Mouse (Mus musculus): ENCODE measurements around the gene Scaper. TPM values are rescaled to one million over a fixed set of nuclear protein-coding genes. Genes with fewer than 3 reads are reported as not detected.
A peak's percentile ranks its signal among the peaks of the same experiment; 100 is the strongest.

Scaper gene
- polyA plus RNA-seq, 1 experiment from 2014 or later: 27.6 TPM

DNA sequence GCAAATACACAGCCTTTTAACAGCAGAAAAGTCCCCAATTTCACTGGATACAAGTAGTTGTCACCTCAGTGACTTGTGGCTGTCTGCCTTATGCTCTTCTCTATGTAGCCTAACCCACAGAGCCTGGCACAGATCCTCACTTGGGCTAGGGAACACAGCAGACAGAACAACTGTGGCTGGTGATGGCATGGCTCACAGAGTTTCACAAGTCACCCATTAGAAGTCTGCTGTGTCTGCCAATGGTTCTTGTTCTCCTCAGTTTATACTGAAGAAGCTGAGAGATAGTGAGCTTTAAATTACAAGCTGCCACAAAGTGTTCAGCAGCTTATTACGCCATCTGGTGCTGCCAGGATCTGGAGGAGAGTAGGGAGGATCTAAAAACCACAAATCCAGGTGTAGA, 361.3 kb downstream of the Scaper start:
- Histone ChIP-seq H3K27ac (ENCODE audit: low read depth, low read length) (no peak overlapping the region), H3K4me3 (ENCODE audit: low read depth, low read length) (no peak overlapping the region), H3K4me1 (ENCODE audit: control insufficient read depth, insufficient read depth, low read length) (no peaks in the 10 kb centered on the region), H3K9me3 (replicated peaks; ENCODE audit: control insufficient read depth, low read length) (no peaks in the 10 kb centered on the region), H3K27me3 (replicated peaks; ENCODE audit: control insufficient read depth, insufficient read depth, low read length) (no peaks in the 10 kb centered on the region), H3K9ac (ENCODE audit: low read length) (no peak overlapping the region), H3K4me2 (ENCODE audit: low read length) (no peak overlapping the region), H3K36me3 (ENCODE audit: control insufficient read depth, insufficient read depth, low read length) (no peaks in the 10 kb centered on the region)
- ATAC-seq: peak; percentile 37; the same call in 1 of the 2 replicates
- WGBS: 79% methylated on average over 1 of the region's 1 CpGs
- DNase-seq (ENCODE audit: low spot score): peak; percentile 33

DNA sequence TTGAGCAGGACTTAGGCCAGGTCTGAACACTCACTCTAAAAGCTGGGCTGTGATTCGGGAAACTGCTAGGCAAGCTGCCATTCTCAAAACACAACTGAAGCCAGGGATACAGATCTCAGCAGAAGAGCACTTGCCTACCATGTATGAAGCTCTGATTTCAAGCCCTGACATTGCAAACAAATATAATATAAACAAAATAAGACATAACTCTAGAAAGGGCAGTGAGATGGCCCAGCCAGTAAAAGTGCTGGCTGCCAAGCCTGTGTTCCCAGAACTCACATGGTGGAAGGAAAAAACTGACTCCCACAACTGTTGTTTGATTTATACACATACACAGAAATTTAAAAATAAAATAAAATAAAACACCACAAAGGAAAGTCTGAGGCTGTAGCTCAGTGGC, 366.8 kb downstream of the Scaper start:
- no peak for ATAC-seq
- 80% methylated on average over 1 of the region's 1 CpGs for WGBS

DNA sequence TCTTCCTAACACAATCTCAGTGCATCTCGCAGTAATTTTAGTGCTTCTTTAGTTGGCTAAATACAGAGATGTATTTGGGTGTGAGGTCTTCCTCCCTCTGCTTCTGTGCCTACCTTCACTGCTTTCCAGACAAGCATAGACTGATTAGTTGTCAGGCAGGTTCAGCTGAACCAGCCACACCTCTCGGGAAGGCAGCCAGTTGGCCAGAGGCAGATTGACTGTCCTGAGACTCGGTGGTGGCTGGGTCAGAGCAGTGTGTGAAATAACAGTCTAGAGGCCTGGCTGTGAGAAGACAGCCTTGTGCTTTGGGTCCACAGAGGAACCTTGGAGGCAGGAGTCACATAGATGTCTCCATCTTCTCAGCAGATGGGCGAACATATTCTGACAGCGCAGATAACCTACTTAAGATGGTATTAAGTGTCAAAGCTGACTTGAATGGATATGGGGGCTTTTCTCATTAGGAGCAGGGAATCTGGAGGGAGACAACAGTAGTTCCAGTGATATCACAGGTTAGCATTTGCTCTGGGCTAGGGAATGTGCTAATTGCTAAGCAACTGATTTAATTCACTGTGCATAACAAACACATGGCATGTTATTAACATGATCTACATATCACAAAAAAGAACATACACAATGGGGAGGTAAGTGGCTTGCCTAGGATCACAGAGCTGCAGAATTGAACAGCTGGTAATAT, 369.3 kb downstream of the Scaper start:
- H3K9ac ChIP-seq (ENCODE audit: low read length): no peak overlapping the region
- DNase-seq (ENCODE audit: low spot score) (peak; percentile 20), ATAC-seq (peak; percentile 34; the same call in 1 of the 2 replicates)
- H3K4me1 ChIP-seq (ENCODE audit: control insufficient read depth, insufficient read depth, low read length): no peaks in the 10 kb centered on the region
- H3K4me3 ChIP-seq (ENCODE audit: low read depth, low read length): no peak overlapping the region
- no peak overlapping the region for H3K4me2 ChIP-seq (ENCODE audit: low read length)
- H3K27me3 ChIP-seq (replicated peaks; ENCODE audit: control insufficient read depth, insufficient read depth, low read length): no peaks in the 10 kb centered on the region
- H3K36me3 ChIP-seq (ENCODE audit: control insufficient read depth, insufficient read depth, low read length): no peaks in the 10 kb centered on the region
- WGBS: 62% methylated on average over 5 of the region's 5 CpGs
- no peaks in the 10 kb centered on the region for H3K9me3 ChIP-seq (replicated peaks; ENCODE audit: control insufficient read depth, low read length)
- no peak overlapping the region for H3K27ac ChIP-seq (ENCODE audit: low read depth, low read length)

More for the DNA sequence above, 366.8 kb downstream of the Scaper start:
- Histone ChIP-seq H3K4me1 (ENCODE audit: control insufficient read depth, insufficient read depth, low read length) (no peaks in the 10 kb centered on the region), H3K27ac (ENCODE audit: low read depth, low read length) (no peak overlapping the region), H3K9me3 (replicated peaks; ENCODE audit: control insufficient read depth, low read length) (no peaks in the 10 kb centered on the region), H3K4me3 (ENCODE audit: low read depth, low read length) (no peak overlapping the region), H3K27me3 (replicated peaks; ENCODE audit: control insufficient read depth, insufficient read depth, low read length) (no peaks in the 10 kb centered on the region), H3K36me3 (ENCODE audit: control insufficient read depth, insufficient read depth, low read length) (no peaks in the 10 kb centered on the region), H3K4me2 (ENCODE audit: low read length) (no peak overlapping the region), H3K9ac (ENCODE audit: low read length) (no peak overlapping the region)
- DNase-seq (ENCODE audit: low spot score): no peak

DNA sequence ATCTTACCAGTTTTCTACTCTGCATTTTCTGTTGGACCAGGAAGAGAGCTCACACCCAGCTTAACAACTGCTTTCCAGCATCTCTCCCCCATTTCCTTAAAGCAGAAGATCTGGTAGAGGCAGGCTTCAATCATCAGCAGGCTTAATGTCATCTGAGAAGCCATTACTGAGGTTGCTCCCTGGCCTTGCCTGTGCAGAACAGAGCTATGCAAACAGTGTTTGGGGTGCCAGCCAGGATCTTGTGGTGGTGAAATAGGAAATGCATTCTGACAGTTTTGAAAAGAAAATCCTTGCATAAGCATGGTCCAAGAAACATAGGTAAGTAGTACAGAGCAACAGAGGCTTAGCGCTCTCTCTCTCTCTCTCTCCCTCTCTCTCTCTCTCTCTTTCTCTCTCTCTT, 377.0 kb downstream of the Scaper start:
- no peaks in the 10 kb centered on the region for H3K36me3 ChIP-seq (ENCODE audit: control insufficient read depth, insufficient read depth, low read length)

DNA sequence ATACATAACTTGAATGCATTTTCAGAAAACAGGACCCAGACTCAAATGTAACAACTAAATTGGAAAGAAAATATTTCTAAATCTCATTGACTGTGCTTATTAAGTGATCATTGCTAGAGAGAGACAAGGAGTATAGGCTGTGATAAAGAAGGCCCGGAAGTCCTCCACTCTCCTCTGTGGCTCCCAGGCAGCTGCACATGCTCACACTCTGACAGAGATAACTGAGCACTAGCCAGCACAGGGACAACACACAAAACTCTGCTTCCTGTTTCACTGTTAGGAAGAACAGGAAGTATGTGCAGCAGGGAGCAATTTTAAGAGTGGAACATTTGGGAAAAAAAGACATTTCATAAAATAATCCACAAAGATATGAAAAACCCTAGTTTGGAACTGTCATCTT, 382.9 kb downstream of the Scaper start:
- no peak for ATAC-seq
- H3K4me1 ChIP-seq (ENCODE audit: control insufficient read depth, insufficient read depth, low read length): no peaks in the 10 kb centered on the region
- 91% methylated on average over 1 of the region's 1 CpGs for WGBS
- peaks cover 5% of the 10 kb centered on the region; the same call in 1 of the 2 replicates for H3K27me3 ChIP-seq (replicated peaks; ENCODE audit: control insufficient read depth, insufficient read depth, low read length)
- no peak overlapping the region for H3K4me2 ChIP-seq (ENCODE audit: low read length)
- no peak overlapping the region for H3K4me3 ChIP-seq (ENCODE audit: low read depth, low read length)
- DNase-seq (ENCODE audit: low spot score): no peak
- no peak overlapping the region for H3K27ac ChIP-seq (ENCODE audit: low read depth, low read length)
- no peaks in the 10 kb centered on the region for H3K36me3 ChIP-seq (ENCODE audit: control insufficient read depth, insufficient read depth, low read length)
- H3K9ac ChIP-seq (ENCODE audit: low read length): no peak overlapping the region
- no peaks in the 10 kb centered on the region for H3K9me3 ChIP-seq (replicated peaks; ENCODE audit: control insufficient read depth, low read length)

More for the DNA sequence above, 377.0 kb downstream of the Scaper start:
- H3K4me3 ChIP-seq (ENCODE audit: low read depth, low read length): no peak overlapping the region
- DNase-seq (ENCODE audit: low spot score) (no peak), ATAC-seq (no peak)
- no peaks in the 10 kb centered on the region for H3K27me3 ChIP-seq (replicated peaks; ENCODE audit: control insufficient read depth, insufficient read depth, low read length)
- no peaks in the 10 kb centered on the region for H3K4me1 ChIP-seq (ENCODE audit: control insufficient read depth, insufficient read depth, low read length)
- no peaks in the 10 kb centered on the region for H3K9me3 ChIP-seq (replicated peaks; ENCODE audit: control insufficient read depth, low read length)
- WGBS: 95% methylated on average over 1 of the region's 1 CpGs
- no peak overlapping the region for H3K27ac ChIP-seq (ENCODE audit: low read depth, low read length)
- H3K9ac ChIP-seq (ENCODE audit: low read length): no peak overlapping the region
- no peak overlapping the region for H3K4me2 ChIP-seq (ENCODE audit: low read length)

DNA sequence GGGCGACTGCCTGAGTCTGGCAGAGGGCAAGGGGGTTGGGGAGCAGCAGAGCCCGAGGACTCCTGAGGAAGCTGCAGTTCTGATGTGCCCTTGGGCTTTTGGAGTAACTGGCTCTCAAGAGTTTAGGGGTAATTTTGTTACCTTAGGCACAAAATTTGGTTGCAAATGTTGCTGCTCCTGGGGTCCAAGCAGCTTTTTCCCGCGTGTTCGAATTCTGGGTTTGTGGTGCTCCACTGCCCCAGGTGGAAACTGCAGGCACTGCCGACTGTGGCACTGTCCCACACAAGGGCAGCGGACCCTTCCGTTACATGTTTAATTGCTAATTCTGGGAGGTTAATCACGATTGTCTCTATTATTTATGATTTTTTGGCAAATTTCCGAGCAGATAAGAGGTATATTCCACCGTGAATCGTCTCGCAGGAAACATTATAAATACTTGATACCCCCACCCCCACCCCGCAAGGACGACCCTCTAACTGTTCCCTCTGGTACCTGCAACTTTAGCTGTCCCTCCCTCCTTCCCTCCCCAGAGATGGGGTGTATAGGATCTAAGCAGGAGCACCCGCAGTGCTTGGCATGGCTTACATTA, 388.5 kb downstream of the Scaper start:
- ATAC-seq: no peak

DNA sequence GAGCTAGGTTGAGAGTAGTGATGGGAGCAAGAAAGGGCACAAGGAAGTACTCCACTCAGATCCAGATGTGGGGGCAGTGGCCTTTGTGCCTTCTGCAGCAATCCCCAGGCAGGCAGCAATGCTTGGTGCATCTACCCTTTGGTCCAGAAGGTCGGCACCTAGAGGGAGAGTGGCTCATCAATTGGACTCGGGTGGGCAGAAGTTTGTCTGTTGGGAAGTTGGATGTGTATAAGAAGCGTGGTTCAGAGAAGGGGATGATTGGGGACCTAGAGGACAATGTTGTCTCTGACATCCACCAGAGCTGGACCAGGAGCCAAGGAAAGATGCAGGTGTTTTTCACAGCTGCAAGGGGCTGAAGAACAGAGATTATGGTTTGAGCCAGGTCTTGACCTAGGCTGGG, 389.0 kb downstream of the Scaper start:
- Histone ChIP-seq H3K9me3 (replicated peaks; ENCODE audit: control insufficient read depth, low read length) (no peaks in the 10 kb centered on the region), H3K9ac (ENCODE audit: low read length) (no peak overlapping the region), H3K27ac (ENCODE audit: low read depth, low read length) (no peak overlapping the region), H3K36me3 (ENCODE audit: control insufficient read depth, insufficient read depth, low read length) (no peaks in the 10 kb centered on the region), H3K4me3 (ENCODE audit: low read depth, low read length) (no peak overlapping the region), H3K4me1 (ENCODE audit: control insufficient read depth, insufficient read depth, low read length) (peaks cover 4% of the 10 kb centered on the region; the same call in 1 of the 2 replicates), H3K4me2 (ENCODE audit: low read length) (no peak overlapping the region), H3K27me3 (replicated peaks; ENCODE audit: control insufficient read depth, insufficient read depth, low read length) (peaks cover 66% of the 10 kb centered on the region)
- 8% methylated on average over 3 of the region's 3 CpGs for WGBS
- no peak for ATAC-seq
- no peak for DNase-seq (ENCODE audit: low spot score)

More for the DNA sequence above, 388.5 kb downstream of the Scaper start:
- 3% methylated on average over 16 of the region's 16 CpGs for WGBS
- Histone ChIP-seq H3K4me3 (ENCODE audit: low read depth, low read length) (no peak overlapping the region), H3K36me3 (ENCODE audit: control insufficient read depth, insufficient read depth, low read length) (no peaks in the 10 kb centered on the region), H3K27me3 (replicated peaks; ENCODE audit: control insufficient read depth, insufficient read depth, low read length) (peaks cover 61% of the 10 kb centered on the region), H3K4me2 (ENCODE audit: low read length) (no peak overlapping the region), H3K9me3 (replicated peaks; ENCODE audit: control insufficient read depth, low read length) (no peaks in the 10 kb centered on the region), H3K9ac (ENCODE audit: low read length) (no peak overlapping the region), H3K27ac (ENCODE audit: low read depth, low read length) (no peak overlapping the region), H3K4me1 (ENCODE audit: control insufficient read depth, insufficient read depth, low read length) (peaks cover 4% of the 10 kb centered on the region; the same call in 1 of the 2 replicates)
- DNase-seq (ENCODE audit: low spot score): peak; percentile 21

DNA sequence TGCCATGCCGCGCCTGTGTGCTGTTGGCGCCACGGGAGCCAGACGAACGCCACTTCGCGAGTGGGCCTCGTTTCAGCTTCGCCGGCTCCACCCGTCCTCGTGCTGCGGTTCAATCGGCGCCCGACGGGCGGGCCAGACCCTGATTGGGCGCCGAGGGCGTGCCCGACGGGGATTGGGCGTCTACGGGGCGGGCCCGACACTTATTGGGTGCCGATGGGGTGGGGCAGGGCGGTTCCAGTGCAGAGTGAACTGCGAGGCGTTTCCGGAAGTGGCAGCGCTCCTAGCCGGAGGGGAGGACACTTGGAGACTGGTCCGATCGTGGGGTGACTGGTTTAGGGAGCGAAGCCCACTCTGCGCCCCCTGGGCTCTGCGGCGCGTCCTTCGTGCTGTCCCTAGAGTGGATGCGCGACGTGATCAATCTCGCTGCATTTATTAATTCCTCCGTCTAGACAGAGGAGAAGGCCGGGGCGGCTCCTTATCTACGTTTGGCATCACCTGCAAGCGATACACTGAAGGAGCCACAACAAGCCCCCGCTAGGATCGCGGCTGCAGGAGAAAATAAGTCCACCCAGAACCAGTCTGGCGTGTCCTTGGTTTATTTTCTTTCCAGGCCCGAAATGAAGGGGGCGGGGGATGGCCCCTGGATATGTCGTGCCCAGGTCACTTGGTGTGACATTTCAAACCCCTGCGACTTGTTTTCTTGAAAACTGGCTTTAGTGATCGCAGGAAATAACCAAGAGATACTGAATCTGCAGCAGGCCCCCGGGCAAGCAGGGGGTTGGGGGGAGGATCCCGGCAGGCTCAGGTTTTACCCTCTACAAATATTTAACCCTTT, 391.5 kb downstream of the Scaper start:
- Histone ChIP-seq H3K9ac (ENCODE audit: low read length) (no peak overlapping the region), H3K4me1 (ENCODE audit: control insufficient read depth, insufficient read depth, low read length) (peaks cover 9% of the 10 kb centered on the region), H3K4me2 (ENCODE audit: low read length) (peak overlapping the region; percentile 37), H3K4me3 (ENCODE audit: low read depth, low read length) (peak overlapping the region; percentile 27), H3K36me3 (ENCODE audit: control insufficient read depth, insufficient read depth, low read length) (no peaks in the 10 kb centered on the region), H3K9me3 (replicated peaks; ENCODE audit: control insufficient read depth, low read length) (no peaks in the 10 kb centered on the region), H3K27me3 (replicated peaks; ENCODE audit: control insufficient read depth, insufficient read depth, low read length) (peaks cover 84% of the 10 kb centered on the region), H3K27ac (ENCODE audit: low read depth, low read length) (no peak overlapping the region)
- 2% methylated on average over 63 of the region's 63 CpGs for WGBS
- ATAC-seq (peak; percentile 59), DNase-seq (ENCODE audit: low spot score) (peak; percentile 42)

All from forebrain, embryonic 14.5 days (tissue).